Mouse (Mus musculus): ENCODE results near the gene Spryd7. TPM values are rescaled to one million over a fixed set of nuclear protein-coding genes. Genes with fewer than 3 reads are reported as not detected.
A peak's percentile ranks its signal among the peaks of the same experiment; 100 is the strongest.
"Not testable (repeated sequence)": the region's sequence is repeated elsewhere in the genome, so short reads cannot be mapped to it uniquely, and the experiment has no call there.

The Spryd7 gene
- polyA plus RNA-seq (2011; ENCODE audit: insufficient read length, low read depth, missing spikeins) = 16.0 and 16.2 TPM in 2 replicates

GRCm38 (mm10) chr14:61556289-61557147 is at the start of gene Spryd7:
Gene Spryd7, minus strand, starts transcription at chr14:61556886.
- peak; percentile 91 for TF ChIP-seq POLR2A (IDR thresholded peaks at IDR 0.05; ENCODE audit: low read depth, low read length)
- no peak for TF ChIP-seq CTCF (IDR thresholded peaks at IDR 0.05; ENCODE audit: borderline replicate concordance, insufficient read depth, low read length)
- Histone ChIP-seq H3K27ac (ENCODE audit: insufficient read depth, low read length) (peak within 1 kb of the TSS; percentile 39), H3K4me1 (ENCODE audit: control insufficient read depth, insufficient read depth, low read length) (no peaks in the 10 kb centered on the region), H3K4me3 (ENCODE audit: insufficient read depth, low read length) (peak within 1 kb of the TSS; percentile 76)

GRCm38 (mm10) chr14:61606088-61606487 is 49.4 kb upstream of the Spryd7 start:
- H3K4me3 ChIP-seq (ENCODE audit: insufficient read depth, low read length); H3K4me1 ChIP-seq (ENCODE audit: control insufficient read depth, insufficient read depth, low read length); H3K27ac ChIP-seq (ENCODE audit: insufficient read depth, low read length): not testable (repeated sequence)

- Histone ChIP-seq H3K27ac (ENCODE audit: insufficient read depth, low read length) (no peak overlapping the region), H3K4me3 (ENCODE audit: insufficient read depth, low read length) (no peak overlapping the region), H3K4me1 (ENCODE audit: control insufficient read depth, insufficient read depth, low read length) (peaks cover 6% of the 10 kb centered on the region; the same call in 1 of the 2 replicates)
- TF ChIP-seq POLR2A (IDR thresholded peaks at IDR 0.05; ENCODE audit: low read depth, low read length) (no peak), CTCF (IDR thresholded peaks at IDR 0.05; ENCODE audit: borderline replicate concordance, insufficient read depth, low read length) (no peak)
Measured at GRCm38 (mm10) chr14:61604081-61604480, 47.4 kb upstream of the Spryd7 start.

GRCm38 (mm10) chr14:61603069-61603755 is 46.5 kb upstream of the Spryd7 start:
- TF ChIP-seq CTCF (IDR thresholded peaks at IDR 0.05; ENCODE audit: borderline replicate concordance, insufficient read depth, low read length) = no peak
- TF ChIP-seq POLR2A (IDR thresholded peaks at IDR 0.05; ENCODE audit: low read depth, low read length) = no peak
- Histone ChIP-seq H3K4me1 (ENCODE audit: control insufficient read depth, insufficient read depth, low read length) (peaks cover 6% of the 10 kb centered on the region; the same call in 1 of the 2 replicates), H3K27ac (ENCODE audit: insufficient read depth, low read length) (no peak overlapping the region), H3K4me3 (ENCODE audit: insufficient read depth, low read length) (no peak overlapping the region)

- Histone ChIP-seq H3K4me3 (ENCODE audit: insufficient read depth, low read length) (no peak overlapping the region), H3K4me1 (ENCODE audit: control insufficient read depth, insufficient read depth, low read length) (peaks cover 3% of the 10 kb centered on the region; the same call in 1 of the 2 replicates), H3K27ac (ENCODE audit: insufficient read depth, low read length) (no peak overlapping the region)
Measured at GRCm38 (mm10) chr14:61601348-61601747, 44.7 kb upstream of the Spryd7 start.

GRCm38 (mm10) chr14:61599057-61599806 is 42.5 kb upstream of the Spryd7 start:
- H3K4me3 ChIP-seq (ENCODE audit: insufficient read depth, low read length) = peak overlapping the region; percentile 84
- no peak overlapping the region for H3K27ac ChIP-seq (ENCODE audit: insufficient read depth, low read length)
- TF ChIP-seq CTCF (IDR thresholded peaks at IDR 0.05; ENCODE audit: borderline replicate concordance, insufficient read depth, low read length) (no peak), POLR2A (IDR thresholded peaks at IDR 0.05; ENCODE audit: low read depth, low read length) (peak; percentile 72)
- peaks cover 3% of the 10 kb centered on the region; the same call in 1 of the 2 replicates for H3K4me1 ChIP-seq (ENCODE audit: control insufficient read depth, insufficient read depth, low read length)

More at GRCm38 (mm10) chr14:61601348-61601747, 44.7 kb upstream of the Spryd7 start:
- TF ChIP-seq POLR2A (IDR thresholded peaks at IDR 0.05; ENCODE audit: low read depth, low read length) (no peak), CTCF (IDR thresholded peaks at IDR 0.05; ENCODE audit: borderline replicate concordance, insufficient read depth, low read length) (no peak)

- peak within 1 kb of the TSS; percentile 84; the same call in 1 of the 2 replicates for H3K4me3 ChIP-seq (ENCODE audit: insufficient read depth, low read length)
- TF ChIP-seq CTCF (IDR thresholded peaks at IDR 0.05; ENCODE audit: borderline replicate concordance, insufficient read depth, low read length) = no peak
- TF ChIP-seq POLR2A (IDR thresholded peaks at IDR 0.05; ENCODE audit: low read depth, low read length) = no peak
- H3K4me1 ChIP-seq (ENCODE audit: control insufficient read depth, insufficient read depth, low read length) = peaks cover 3% of the 10 kb centered on the region; the same call in 1 of the 2 replicates
- H3K27ac ChIP-seq (ENCODE audit: insufficient read depth, low read length) = no peak within 1 kb of the TSS
Measured at GRCm38 (mm10) chr14:61597968-61598367, 41.3 kb upstream of the Spryd7 start, which contains the start of gene Trim13. Gene Trim13, plus strand, starts transcription at chr14:61598247.

- no peak for TF ChIP-seq CTCF (IDR thresholded peaks at IDR 0.05; ENCODE audit: borderline replicate concordance, insufficient read depth, low read length)
- no peak for TF ChIP-seq POLR2A (IDR thresholded peaks at IDR 0.05; ENCODE audit: low read depth, low read length)
- Histone ChIP-seq H3K27ac (ENCODE audit: insufficient read depth, low read length) (no peak overlapping the region), H3K4me1 (ENCODE audit: control insufficient read depth, insufficient read depth, low read length) (peaks cover 3% of the 10 kb centered on the region; the same call in 1 of the 2 replicates), H3K4me3 (ENCODE audit: insufficient read depth, low read length) (no peak overlapping the region)
Measured at GRCm38 (mm10) chr14:61596719-61597426, 40.2 kb upstream of the Spryd7 start.
